Mouse (Mus musculus) lung, embryonic 15.5 days (tissue): ENCODE results near the gene Snrnp35. TPM values are rescaled to one million over a fixed set of nuclear protein-coding genes. Genes with fewer than 3 reads are reported as not detected.
A peak's percentile ranks its signal among the peaks of the same experiment; 100 is the strongest.

ENCODE experiments used
- ATAC-seq: fragments of 200-750 bp; cut with Nextera tagmentation; 2 replicates; pipeline ENCODE4 v1.8.0; 2017; ENCODE audit warnings: moderate number of reproducible peaks, borderline replicate concordance; ENCODE audit not compliant: low FRiP score, low TSS enrichment; ENCODE audit errors: extremely low read depth
- H3K27ac ChIP-seq: fragments of 300-500 bp; sonication (generic); 2 replicates; pipeline ENCODE4 v1.5.1; 2015; ENCODE audit warnings: moderate library complexity, mild to moderate bottlenecking, inconsistent platforms
- H3K27me3 ChIP-seq: fragments of 300-500 bp; sonication (generic); 2 replicates; pipeline ENCODE4 v1.6.1; 2015; ENCODE audit warnings: inconsistent platforms
- H3K36me3 ChIP-seq: fragments of 300-500 bp; sonication (generic); 2 replicates; pipeline ENCODE4 v1.6.1; 2015; ENCODE audit warnings: inconsistent platforms
- H3K4me1 ChIP-seq: fragments of 300-500 bp; sonication (generic); 2 replicates; pipeline ENCODE4 v1.6.1; 2015; ENCODE audit warnings: inconsistent platforms
- H3K4me2 ChIP-seq: fragments of 300-500 bp; sonication (generic); 2 replicates; pipeline ENCODE4 v1.6.1; 2015; ENCODE audit warnings: inconsistent platforms, mild to moderate bottlenecking, moderate library complexity
- H3K4me3 ChIP-seq: fragments of 300-500 bp; sonication (generic); 2 replicates; pipeline ENCODE4 v1.5.1; 2015; ENCODE audit warnings: mild to moderate bottlenecking, inconsistent platforms
- H3K9ac ChIP-seq: fragments of 300-500 bp; sonication (generic); 2 replicates; pipeline ENCODE4 v1.6.1; 2015; ENCODE audit warnings: inconsistent platforms
- H3K9me3 ChIP-seq: fragments of 300-500 bp; sonication (generic); 2 replicates; pipeline ENCODE4 v1.6.1; 2016; ENCODE audit warnings: inconsistent platforms
- WGBS: fragments of 180-500 bp; shearing (Covaris S2); methylation state at CpG from one replicate; pipeline ENCODE4 v1.1.7; 2015; 5-methylcytosine and 5-hydroxymethylcytosine counted together
- polyA plus RNA-seq: library from polyadenylated mRNA; unstranded; fragments of >200 nt; fragmentation: Nextera tagmentation; extraction: Ambion mirVana; gene quantifications from 2 replicates; pipeline ENCODE4 v1.2.1, GENCODE M21; 2015

The Snrnp35 gene
- polyA plus RNA-seq, 1 experiment from 2014 or later = 26.5 TPM

DNA sequence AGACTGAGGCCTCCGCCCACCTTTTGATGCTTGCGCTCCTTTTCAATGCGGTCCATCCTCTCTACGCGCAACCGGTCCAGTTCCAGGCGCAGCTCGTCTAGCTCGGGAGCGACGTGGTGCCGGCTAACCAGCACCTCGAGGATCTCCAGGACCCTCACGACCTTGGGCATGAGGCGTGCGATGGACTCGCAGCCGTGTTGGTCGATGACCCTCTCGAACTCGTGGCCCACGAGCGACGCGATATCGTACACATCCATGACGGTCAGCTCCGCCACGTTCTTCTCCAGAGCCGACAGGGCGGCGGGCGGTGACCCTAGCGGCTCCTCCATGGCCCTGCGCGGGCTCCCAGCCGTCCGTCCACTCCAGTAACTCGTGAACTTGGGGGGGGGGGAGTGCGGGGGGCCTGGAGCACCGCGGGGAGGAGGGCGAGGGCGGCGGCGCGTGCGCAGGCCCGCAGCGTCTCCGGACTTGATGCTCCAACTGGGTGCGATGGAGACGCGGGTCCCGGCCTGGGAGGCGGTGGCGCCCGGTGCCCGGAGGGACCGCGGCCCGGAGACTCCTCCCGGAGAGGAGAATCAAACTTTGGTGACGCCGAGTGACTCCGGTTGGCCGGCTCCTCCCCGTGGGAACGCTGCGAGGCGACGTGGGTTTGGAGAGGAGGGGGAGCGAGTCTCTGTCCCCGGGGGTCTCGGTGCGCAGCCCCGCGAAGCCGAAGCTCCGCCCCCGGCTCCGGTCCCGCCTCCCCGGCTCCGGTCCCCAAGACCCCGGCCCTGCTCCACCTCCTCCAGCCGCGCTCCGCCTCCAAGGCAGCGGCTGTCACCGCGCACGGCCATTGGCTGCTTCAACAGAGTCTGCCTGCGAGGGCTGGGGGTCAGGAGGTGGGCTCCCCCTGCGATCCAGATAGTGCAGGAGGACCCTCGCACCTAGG lies 48.0 kb downstream of the Snrnp35 start, which contains the start of gene Rilpl1:
TSS of gene Rilpl1 (minus strand) at position 737 of the 928 bp plus-strand sequence.
- Histone ChIP-seq H3K9ac (peak within 1 kb of the TSS; percentile 62), H3K9me3 (no peaks in the 10 kb centered on the region), H3K4me3 (peak within 1 kb of the TSS; percentile 78), H3K4me2 (peak within 1 kb of the TSS; percentile 88), H3K36me3 (no peaks in the 10 kb centered on the region), H3K27me3 (no peaks in the 10 kb centered on the region), H3K4me1 (peaks cover 42% of the 10 kb centered on the region), H3K27ac (peak within 1 kb of the TSS; percentile 75)
- peak; percentile 90 for ATAC-seq
- WGBS = under 1% methylated on average over 93 of the region's 96 CpGs

DNA sequence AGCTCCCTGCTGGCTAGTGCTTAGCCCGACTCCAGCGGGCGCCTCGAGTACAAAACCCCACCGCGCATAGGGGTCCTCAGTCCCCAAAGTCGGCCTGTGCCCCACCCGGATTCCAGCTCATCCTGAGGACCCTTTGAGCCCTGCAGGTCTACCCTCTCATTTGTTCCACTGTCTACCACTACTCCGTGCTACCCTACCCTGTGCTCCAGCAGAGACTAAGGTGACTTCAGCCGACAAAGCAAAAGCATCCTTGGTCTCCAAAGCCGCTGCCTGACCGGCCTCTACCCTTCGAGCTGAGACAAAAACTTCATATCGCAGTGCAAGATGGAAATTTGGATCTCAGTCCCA lies 48.6 kb downstream of the Snrnp35 start:
- peak overlapping the region; percentile 88 for H3K4me2 ChIP-seq
- H3K36me3 ChIP-seq = no peaks in the 10 kb centered on the region
- peak overlapping the region; percentile 75 for H3K27ac ChIP-seq
- H3K4me1 ChIP-seq = peaks cover 43% of the 10 kb centered on the region
- ATAC-seq = peak; percentile 11; the same call in 1 of the 2 replicates
- H3K4me3 ChIP-seq = peak overlapping the region; percentile 78
- H3K27me3 ChIP-seq = no peaks in the 10 kb centered on the region
- peak overlapping the region; percentile 62 for H3K9ac ChIP-seq
- no peaks in the 10 kb centered on the region for H3K9me3 ChIP-seq
- 12% methylated on average over 14 of the region's 14 CpGs for WGBS

GRCm38 (mm10) chr5:124532451-124532850 lies 49.5 kb downstream of the Snrnp35 start:
- no peaks in the 10 kb centered on the region for H3K9me3 ChIP-seq
- H3K27me3 ChIP-seq = no peaks in the 10 kb centered on the region
- WGBS = 30% methylated on average over 7 of the region's 7 CpGs
- peak; percentile 39 for ATAC-seq
- H3K36me3 ChIP-seq = no peaks in the 10 kb centered on the region
- peaks cover 49% of the 10 kb centered on the region for H3K4me1 ChIP-seq
- H3K4me3 ChIP-seq = no peak overlapping the region
- H3K9ac ChIP-seq = no peak overlapping the region
- H3K27ac ChIP-seq = peak overlapping the region; percentile 75
- no peak overlapping the region for H3K4me2 ChIP-seq

DNA sequence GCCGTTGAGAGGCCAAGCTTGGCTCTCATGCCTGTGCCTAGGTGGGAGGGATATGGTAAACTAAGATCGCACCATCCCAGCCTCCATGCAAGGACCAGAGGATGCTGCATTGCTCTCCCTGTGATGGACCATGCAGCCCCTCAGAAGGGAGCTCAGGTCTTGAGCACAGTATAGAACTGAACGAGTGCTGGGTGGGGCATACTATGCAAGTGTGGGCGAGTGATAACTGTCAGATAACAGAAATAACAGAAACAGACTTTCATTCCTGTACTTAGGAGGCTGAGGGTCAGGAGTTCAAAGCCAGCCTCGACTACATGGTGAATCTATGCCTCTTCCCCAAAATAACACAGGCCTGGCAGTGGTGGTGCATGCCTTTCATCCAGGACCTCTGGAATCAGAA lies 52.1 kb downstream of the Snrnp35 start:
- no peak for ATAC-seq
- Histone ChIP-seq H3K4me2 (no peak overlapping the region), H3K9me3 (no peaks in the 10 kb centered on the region), H3K27ac (no peak overlapping the region), H3K27me3 (no peaks in the 10 kb centered on the region), H3K36me3 (no peaks in the 10 kb centered on the region), H3K9ac (no peak overlapping the region), H3K4me1 (peaks cover 28% of the 10 kb centered on the region), H3K4me3 (no peak overlapping the region)
- WGBS = 51% methylated on average over 5 of the region's 5 CpGs

DNA sequence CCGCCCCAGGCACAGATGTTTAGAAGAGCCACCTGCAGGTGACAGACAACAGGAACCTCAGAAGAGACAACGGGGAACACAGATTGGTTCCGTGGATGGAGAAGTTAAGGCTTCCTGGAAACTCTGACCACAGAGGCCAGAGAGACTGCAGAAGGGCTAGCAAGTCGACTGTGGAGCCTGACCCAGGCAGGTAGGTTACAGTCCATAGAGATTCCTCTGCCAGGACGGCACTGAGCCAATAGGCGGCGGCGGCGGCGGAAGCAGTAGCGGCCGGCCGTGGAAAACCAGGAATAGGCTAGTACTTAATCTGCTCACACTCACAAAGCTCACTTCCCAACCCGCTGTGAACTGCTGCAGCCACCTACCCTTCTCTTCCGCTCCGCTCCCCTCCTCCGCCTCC lies 53.8 kb downstream of the Snrnp35 start:
- peak overlapping the region; percentile 47 for H3K4me2 ChIP-seq
- H3K9ac ChIP-seq = peak overlapping the region; percentile 27; the same call in 1 of the 2 replicates
- no peak for ATAC-seq
- H3K4me1 ChIP-seq = peaks cover 22% of the 10 kb centered on the region
- peak overlapping the region; percentile 55; the same call in 1 of the 2 replicates for H3K27ac ChIP-seq
- H3K9me3 ChIP-seq = no peaks in the 10 kb centered on the region
- no peaks in the 10 kb centered on the region for H3K27me3 ChIP-seq
- H3K36me3 ChIP-seq = no peaks in the 10 kb centered on the region
- H3K4me3 ChIP-seq = peak overlapping the region; percentile 21; the same call in 1 of the 2 replicates
- 3% methylated on average over 17 of the region's 17 CpGs for WGBS

GRCm38 (mm10) chr5:124538813-124539792 lies 56.2 kb downstream of the Snrnp35 start:
- ATAC-seq = no peak
- Histone ChIP-seq H3K4me3 (no peak overlapping the region), H3K9me3 (no peaks in the 10 kb centered on the region), H3K27ac (no peak overlapping the region), H3K4me2 (no peak overlapping the region), H3K36me3 (peaks cover 11% of the 10 kb centered on the region), H3K4me1 (peaks cover 19% of the 10 kb centered on the region), H3K9ac (no peak overlapping the region), H3K27me3 (no peaks in the 10 kb centered on the region)
- WGBS = 71% methylated on average over 15 of the region's 16 CpGs

DNA sequence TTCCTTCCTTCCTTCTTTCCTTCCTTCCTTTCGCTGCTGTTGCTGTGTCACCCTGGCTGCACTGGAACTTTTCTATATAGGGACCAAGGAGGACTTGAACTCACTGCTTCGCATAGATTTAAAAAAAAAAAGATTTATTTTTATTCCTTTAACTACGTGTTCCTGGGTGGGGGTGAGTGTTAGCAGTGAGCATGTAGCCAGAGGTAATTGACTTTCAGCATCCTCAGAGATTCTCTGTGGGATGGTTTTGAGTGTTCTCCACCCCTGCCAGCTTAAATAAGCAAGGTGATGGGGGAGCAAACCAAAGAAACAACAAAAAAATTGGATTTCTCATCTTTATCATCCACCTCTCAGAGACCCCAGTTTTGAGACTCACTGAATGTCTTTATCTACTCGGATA lies 57.0 kb downstream of the Snrnp35 start:
- no peak overlapping the region for H3K9ac ChIP-seq
- H3K4me2 ChIP-seq = peak overlapping the region; percentile 49
- H3K4me3 ChIP-seq = peak overlapping the region; percentile 80
- no peaks in the 10 kb centered on the region for H3K27me3 ChIP-seq
- no peaks in the 10 kb centered on the region for H3K9me3 ChIP-seq
- H3K4me1 ChIP-seq = peaks cover 19% of the 10 kb centered on the region
- peaks cover 19% of the 10 kb centered on the region for H3K36me3 ChIP-seq
- H3K27ac ChIP-seq = no peak overlapping the region
- 73% methylated on average over 4 of the region's 4 CpGs for WGBS
- no peak for ATAC-seq

DNA sequence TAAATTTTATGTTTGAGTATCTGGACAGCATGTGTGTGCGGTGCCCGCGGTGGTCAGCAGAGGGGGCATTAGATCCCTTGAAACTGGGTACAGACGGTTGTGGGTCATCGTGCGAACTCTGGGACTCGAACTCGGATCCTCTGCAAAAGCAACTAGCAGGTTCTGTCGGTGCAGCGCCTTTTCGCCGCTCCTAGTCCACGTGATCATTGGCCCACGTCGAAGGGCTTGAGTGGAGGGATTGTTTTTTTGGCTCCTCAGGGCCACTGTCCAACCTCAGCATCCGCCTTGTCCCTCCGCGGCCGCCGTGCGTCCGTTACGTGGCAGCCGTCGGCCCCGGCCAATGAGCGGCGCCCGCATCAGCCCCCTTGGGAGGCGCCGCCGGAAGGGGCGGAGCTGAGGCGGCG lies 57.5 kb downstream of the Snrnp35 start, which contains the start of gene Tmed2:
TSS of gene Tmed2 (plus strand) at position 313 of the 404 bp plus-strand sequence.
- peak within 1 kb of the TSS; percentile 85 for H3K27ac ChIP-seq
- H3K9me3 ChIP-seq = no peaks in the 10 kb centered on the region
- peak within 1 kb of the TSS; percentile 80 for H3K4me3 ChIP-seq
- under 1% methylated on average over 34 of the region's 35 CpGs for whole genome bisulfite sequencing
- peaks cover 24% of the 10 kb centered on the region for H3K36me3 ChIP-seq
- H3K27me3 ChIP-seq = no peaks in the 10 kb centered on the region
- ATAC-seq = peak; percentile 95
- H3K4me2 ChIP-seq = peak within 1 kb of the TSS; percentile 65
- H3K9ac ChIP-seq = peak within 1 kb of the TSS; percentile 85
- H3K4me1 ChIP-seq = peaks cover 19% of the 10 kb centered on the region

Other genes starting within 250 kb of the Snrnp35 start
- 6.2 and 6.7 TPM in 2 replicates for gene Pitpnm2, start 233.4 kb upstream of the Snrnp35 start, polyA plus RNA-seq
- 13.1 and 16.6 TPM in 2 replicates for gene Mphosph9, start 155.2 kb upstream of the Snrnp35 start, polyA plus RNA-seq
- 19.1 and 20.8 TPM in 2 replicates for gene 2810006K23Rik, start 155.0 kb upstream of the Snrnp35 start, polyA plus RNA-seq
- 118 and 192 TPM in 2 replicates for gene Cdk2ap1, start 120.1 kb upstream of the Snrnp35 start, polyA plus RNA-seq
- gene Sbno1, start 57.1 kb upstream of the Snrnp35 start, polyA plus RNA-seq = 74.7 and 80.3 TPM in 2 replicates
- 59.8 and 61.3 TPM in 2 replicates for gene Kmt5a, start 43.2 kb upstream of the Snrnp35 start, polyA plus RNA-seq
- 31.4 and 31.7 TPM in 2 replicates for gene Rilpl2, start 4.8 kb upstream of the Snrnp35 start, polyA plus RNA-seq
- gene Rilpl1, start 48.3 kb downstream of the Snrnp35 start, polyA plus RNA-seq = 20.7 and 20.8 TPM in 2 replicates
- 636 TPM in 2 replicates for gene Tmed2, start 57.6 kb downstream of the Snrnp35 start, polyA plus RNA-seq
- gene Ddx55, start 69.7 kb downstream of the Snrnp35 start, polyA plus RNA-seq = 12.3 and 12.5 TPM in 2 replicates
- 70.1 and 76.6 TPM in 2 replicates for gene Eif2b1, start 96.0 kb downstream of the Snrnp35 start, polyA plus RNA-seq
- 56.8 and 57.5 TPM in 2 replicates for gene Gtf2h3, start 96.0 kb downstream of the Snrnp35 start, polyA plus RNA-seq
- gene Atp6v0a2, start 145.4 kb downstream of the Snrnp35 start, polyA plus RNA-seq = 38.6 and 45.1 TPM in 2 replicates
- 0.26 and 0.41 TPM in 2 replicates for gene Dnah10, start 242.0 kb downstream of the Snrnp35 start, polyA plus RNA-seq